Mouse (Mus musculus) stomach, embryonic 15.5 days (tissue): ENCODE data around the gene Xrra1. TPM values are rescaled to one million over a fixed set of nuclear protein-coding genes. Genes with fewer than 3 reads are reported as not detected.

Source experiments
- ATAC-seq: fragments of 200-750 bp; cut with Nextera tagmentation; 2 replicates; pipeline ENCODE4 v1.8.0; 2017; ENCODE audit warnings: low read depth, moderate number of reproducible peaks, moderate TSS enrichment; ENCODE audit not compliant: insufficient read depth, low FRiP score
- H3K27ac ChIP-seq: fragments of 300-500 bp; sonication (generic); 2 replicates; pipeline ENCODE4 v1.5.1; 2015; ENCODE audit warnings: mild to moderate bottlenecking, inconsistent platforms
- H3K27me3 ChIP-seq: fragments of 300-500 bp; sonication (generic); replicated peaks from 2 replicates; pipeline ENCODE4 v1.6.1; 2015; ENCODE audit warnings: inconsistent platforms
- H3K36me3 ChIP-seq: fragments of 300-500 bp; sonication (generic); 2 replicates; pipeline ENCODE4 v1.6.1; 2015; ENCODE audit warnings: inconsistent platforms
- H3K4me1 ChIP-seq: fragments of 300-500 bp; sonication (generic); 2 replicates; pipeline ENCODE4 v1.6.1; 2015; ENCODE audit warnings: inconsistent platforms
- H3K4me2 ChIP-seq: fragments of 300-500 bp; sonication (generic); 2 replicates; pipeline ENCODE4 v1.6.1; 2015; ENCODE audit warnings: mild to moderate bottlenecking, inconsistent platforms
- H3K4me3 ChIP-seq: fragments of 300-500 bp; sonication (generic); replicated peaks from 2 replicates; pipeline ENCODE4 v1.5.1; 2015; ENCODE audit warnings: inconsistent platforms
- H3K9ac ChIP-seq: fragments of 300-500 bp; sonication (generic); 2 replicates; pipeline ENCODE4 v1.6.1; 2015; ENCODE audit warnings: inconsistent platforms
- H3K9me3 ChIP-seq: fragments of 300-500 bp; sonication (generic); 2 replicates; pipeline ENCODE4 v1.6.1; 2016; ENCODE audit warnings: inconsistent platforms
- WGBS: fragments of 180-500 bp; shearing (Covaris S2); methylation state at CpG from one replicate; pipeline ENCODE4 v1.1.7; 2015; 5-methylcytosine and 5-hydroxymethylcytosine counted together
- polyA plus RNA-seq: library from polyadenylated mRNA; unstranded; fragments of >200 nt; fragmentation: Nextera tagmentation; extraction: Ambion mirVana; gene quantifications from 2 replicates; pipeline ENCODE4 v1.2.1, GENCODE M21; 2015

Xrra1 gene
- polyA plus RNA-seq, 1 experiment from 2014 or later, result 0.21 TPM

DNA sequence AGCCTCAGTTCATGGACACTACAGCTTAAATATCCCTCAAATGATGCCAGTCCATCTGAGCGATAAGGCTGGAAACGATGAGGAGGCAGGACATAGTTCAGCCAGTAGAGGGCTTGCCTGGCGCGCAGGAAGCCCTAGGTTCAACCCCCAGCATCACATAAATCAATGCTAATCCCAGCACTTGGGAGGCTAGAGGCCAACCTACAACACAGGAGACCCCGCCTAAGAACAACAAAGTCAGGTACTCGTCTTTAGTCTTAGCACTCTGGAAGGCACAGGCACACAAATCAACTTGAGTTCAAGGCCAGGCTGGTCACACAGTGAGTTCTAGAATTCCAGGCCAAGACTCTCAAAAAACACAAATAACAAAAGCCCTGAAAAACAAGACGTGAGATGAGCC, 5.6 kb upstream of the Xrra1 start:
- Histone ChIP-seq H3K4me2 (no peak overlapping the region), H3K9me3 (no peaks in the 10 kb centered on the region), H3K9ac (no peak overlapping the region), H3K27ac (no peak overlapping the region), H3K4me1 (peaks cover 13% of the 10 kb centered on the region), H3K27me3 (no peaks in the 10 kb centered on the region), H3K36me3 (peaks cover 19% of the 10 kb centered on the region), H3K4me3 (no peak overlapping the region)
- 73% methylated on average over 7 of the region's 7 CpGs for WGBS
- ATAC-seq, result no peak

DNA sequence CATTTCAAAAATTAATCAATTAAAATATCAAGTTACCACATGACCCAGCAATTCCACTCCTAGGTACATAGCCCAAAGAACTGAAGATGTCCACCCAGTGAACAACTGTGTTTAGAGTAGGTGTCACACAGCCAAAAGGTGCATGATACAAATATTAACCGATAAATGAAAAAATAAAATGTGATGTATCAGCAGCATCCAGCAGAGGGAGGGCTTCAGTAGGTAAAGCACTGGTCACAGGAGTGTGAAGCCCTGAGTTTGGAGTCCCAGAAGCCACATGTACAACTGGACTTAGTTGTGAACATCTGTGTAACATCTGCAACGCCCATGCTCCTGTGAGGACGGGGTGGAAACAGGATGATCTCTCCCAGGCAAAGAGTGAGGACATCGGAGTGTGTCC, 4.6 kb upstream of the Xrra1 start:
- Histone ChIP-seq H3K4me3 (no peak overlapping the region), H3K9me3 (no peaks in the 10 kb centered on the region), H3K4me2 (no peak overlapping the region), H3K36me3 (peaks cover 12% of the 10 kb centered on the region), H3K9ac (no peak overlapping the region), H3K27me3 (no peaks in the 10 kb centered on the region), H3K27ac (no peak overlapping the region), H3K4me1 (peaks cover 16% of the 10 kb centered on the region)
- WGBS, result 85% methylated on average over 4 of the region's 4 CpGs
- no peak for ATAC-seq

DNA sequence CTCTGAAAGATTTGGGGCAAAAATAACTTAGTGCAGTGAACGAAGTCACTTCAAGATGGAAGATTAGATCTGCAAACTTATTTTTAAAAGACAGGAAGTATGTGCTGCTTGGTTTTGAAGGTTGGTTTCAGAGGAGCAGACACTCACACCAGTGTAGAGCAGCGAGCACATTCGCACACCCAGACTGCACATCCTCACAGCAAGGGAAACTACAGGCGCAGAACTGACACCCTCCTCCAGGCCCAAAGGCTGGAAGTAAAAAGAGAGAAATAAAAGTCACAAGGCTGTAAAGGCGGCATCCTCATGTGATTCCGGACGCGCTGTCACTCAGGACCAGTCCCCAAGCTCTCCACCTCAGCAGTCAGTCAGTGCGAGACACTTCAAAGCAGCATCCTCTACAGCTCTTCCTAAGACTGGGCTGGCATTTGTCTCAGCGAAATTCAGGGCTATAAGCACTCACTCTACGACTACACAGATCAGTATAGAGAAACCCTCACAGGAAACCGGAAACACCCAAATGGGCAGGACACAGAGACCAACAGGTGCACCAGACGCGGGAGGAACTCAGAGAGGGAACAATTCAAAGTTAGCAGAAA, 2.6 kb upstream of the Xrra1 start:
- peaks cover 16% of the 10 kb centered on the region for H3K4me1 ChIP-seq
- WGBS, result 85% methylated on average over 14 of the region's 14 CpGs
- H3K9ac ChIP-seq, result no peak overlapping the region
- no peaks in the 10 kb centered on the region for H3K27me3 ChIP-seq
- H3K4me3 ChIP-seq, result no peak overlapping the region
- no peak for ATAC-seq
- H3K9me3 ChIP-seq, result no peaks in the 10 kb centered on the region
- no peak overlapping the region for H3K27ac ChIP-seq
- H3K36me3 ChIP-seq, result peaks cover 12% of the 10 kb centered on the region
- H3K4me2 ChIP-seq, result peak overlapping the region; percentile 9; the same call in 1 of the 2 replicates

DNA sequence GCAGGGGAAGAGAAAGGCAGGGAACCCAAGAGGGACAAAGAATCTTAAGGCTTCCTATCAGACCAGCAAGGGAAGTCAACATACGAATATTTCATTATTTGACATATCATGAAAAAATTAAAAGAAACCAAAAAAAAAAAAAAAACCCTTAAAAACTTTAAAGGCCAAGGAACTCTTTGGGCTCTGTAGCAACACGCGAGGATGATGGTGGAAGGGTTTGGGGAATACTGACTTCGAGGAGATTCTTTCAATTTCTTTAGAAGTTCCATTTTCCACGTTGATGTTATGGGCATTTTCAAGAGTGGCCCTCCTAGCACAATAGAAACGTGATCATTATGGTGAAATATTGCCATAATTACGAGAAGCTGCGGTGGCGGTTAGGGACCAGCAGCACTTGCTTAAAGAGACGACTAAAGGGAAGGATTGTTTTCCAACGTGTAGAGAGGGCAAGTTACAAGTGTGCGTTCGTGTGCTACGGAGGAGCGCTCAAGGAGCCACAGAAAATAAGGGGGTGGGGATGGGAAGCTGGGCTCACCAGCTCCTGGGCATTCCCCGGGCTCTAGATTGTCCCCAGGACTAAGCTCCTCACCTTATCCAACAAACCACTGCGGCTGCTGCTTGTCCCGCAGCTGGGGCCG, 622 bp upstream of the Xrra1 start:
- 2% methylated on average over 19 of the region's 19 CpGs for WGBS
- no peaks in the 10 kb centered on the region for H3K27me3 ChIP-seq

DNA sequence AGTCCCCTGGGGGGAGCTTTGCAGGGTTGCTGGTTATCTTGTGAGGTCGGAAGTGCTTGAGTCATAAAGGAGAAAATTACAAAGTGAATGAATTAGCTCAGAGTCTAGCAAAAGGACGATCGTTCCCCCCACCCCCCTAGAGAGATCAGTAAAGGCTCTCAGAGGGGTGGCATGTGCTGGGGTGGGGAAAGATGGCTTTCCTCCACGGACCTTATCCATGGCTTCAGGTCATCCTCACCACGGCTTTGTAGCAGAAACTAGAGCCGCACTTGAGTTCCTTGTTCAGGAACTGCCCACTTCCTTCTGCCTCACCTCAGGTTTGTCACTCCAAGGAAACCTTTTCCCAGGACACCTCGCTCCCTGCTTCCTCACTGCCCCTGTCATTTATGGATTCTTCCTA, 4.4 kb downstream of the Xrra1 start, which contains the start of gene Spcs2:
Gene Spcs2 (minus strand): TSS at position 101 of the 400 bp plus-strand sequence.
- H3K4me2 ChIP-seq, result no peak within 1 kb of the TSS

More for the DNA sequence above, 622 bp upstream of the Xrra1 start:
- H3K27ac ChIP-seq, result peak overlapping the region; percentile 70; the same call in 1 of the 2 replicates
- peak overlapping the region; percentile 81 for H3K9ac ChIP-seq
- no peaks in the 10 kb centered on the region for H3K9me3 ChIP-seq
- H3K4me1 ChIP-seq, result peaks cover 16% of the 10 kb centered on the region
- peak; percentile 41 for ATAC-seq
- H3K4me3 ChIP-seq, result peak overlapping the region; percentile 88
- peak overlapping the region; percentile 82 for H3K4me2 ChIP-seq
- peaks cover 6% of the 10 kb centered on the region for H3K36me3 ChIP-seq

DNA sequence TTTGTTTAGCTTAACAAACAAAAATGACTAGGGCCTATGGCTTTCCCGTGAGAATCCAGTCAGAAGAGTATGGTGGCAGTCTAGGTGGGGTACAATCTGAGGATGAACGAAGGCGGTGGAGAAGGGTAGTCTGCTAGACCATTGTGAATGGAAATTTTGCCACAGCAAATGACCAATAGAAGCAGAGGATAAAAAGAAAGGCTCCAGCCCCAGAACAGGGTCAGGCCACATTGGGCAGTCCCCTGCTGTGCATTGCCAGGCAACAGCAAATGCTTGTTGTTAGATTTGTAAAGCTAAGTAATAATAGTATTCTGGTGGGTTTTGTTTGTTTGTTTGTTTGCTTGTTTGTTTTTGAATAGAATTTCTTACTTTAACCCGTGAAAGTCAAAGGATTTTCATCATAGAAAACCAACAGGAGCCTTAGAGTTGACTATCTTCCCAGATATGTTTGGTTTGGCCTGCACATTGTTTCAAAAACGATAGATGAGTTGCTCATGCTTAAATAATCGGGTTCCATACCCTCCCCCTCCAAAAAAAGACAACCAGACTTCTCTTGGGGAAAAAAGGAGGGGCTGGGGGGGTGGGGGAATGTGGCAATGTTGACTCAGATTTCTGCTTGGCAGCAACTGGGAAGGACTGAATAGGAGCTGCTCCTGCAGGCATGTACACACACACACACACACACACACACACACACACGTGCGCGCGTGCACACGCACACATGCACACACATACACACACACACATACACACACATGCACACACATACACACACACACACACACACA, 5.5 kb downstream of the Xrra1 start:
- no peaks in the 10 kb centered on the region for H3K36me3 ChIP-seq
- no peak overlapping the region for H3K4me2 ChIP-seq
- no peak overlapping the region for H3K27ac ChIP-seq
- no peak overlapping the region for H3K4me3 ChIP-seq
- H3K27me3 ChIP-seq, result no peaks in the 10 kb centered on the region
- H3K4me1 ChIP-seq, result no peaks in the 10 kb centered on the region
- no peak overlapping the region for H3K9ac ChIP-seq
- WGBS, result 60% methylated on average over 11 of the region's 11 CpGs
- no peaks in the 10 kb centered on the region for H3K9me3 ChIP-seq
- ATAC-seq, result no peak

More for the DNA sequence above, 4.4 kb downstream of the Xrra1 start, which contains the start of gene Spcs2:
- no peaks in the 10 kb centered on the region for H3K27me3 ChIP-seq
- no peak within 1 kb of the TSS for H3K4me3 ChIP-seq
- ATAC-seq, result no peak
- H3K9me3 ChIP-seq, result no peaks in the 10 kb centered on the region
- H3K27ac ChIP-seq, result no peak within 1 kb of the TSS
- no peaks in the 10 kb centered on the region for H3K36me3 ChIP-seq
- H3K4me1 ChIP-seq, result 0 out of 2 replicates have a peak, but pooled peaks cover 3% of the 10 kb centered on the region
- H3K9ac ChIP-seq, result no peak within 1 kb of the TSS
- WGBS, result 56% methylated on average over 7 of the region's 7 CpGs

DNA sequence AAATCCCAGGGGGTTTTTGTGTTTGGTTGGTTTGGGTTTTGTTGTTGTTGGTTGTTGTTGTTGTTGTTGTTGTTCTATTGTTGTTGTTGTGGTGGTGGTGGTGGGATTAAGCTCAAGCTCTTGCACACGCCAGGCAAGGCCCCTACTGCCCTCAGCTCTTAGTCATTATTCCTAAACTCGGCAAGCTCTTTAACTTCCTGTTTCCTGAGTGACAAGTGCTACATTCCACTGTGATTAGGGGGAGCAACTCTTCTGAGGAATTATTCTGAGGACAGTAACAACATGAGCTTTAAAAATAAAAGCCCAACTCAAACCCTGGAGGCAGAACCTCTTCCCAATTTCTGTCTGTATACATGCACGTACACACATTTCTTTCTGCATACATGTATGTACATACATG, 6.3 kb downstream of the Xrra1 start:
- no peaks in the 10 kb centered on the region for H3K4me1 ChIP-seq
- no peaks in the 10 kb centered on the region for H3K27me3 ChIP-seq
- H3K4me2 ChIP-seq, result no peak overlapping the region
- ATAC-seq, result no peak
- H3K9ac ChIP-seq, result no peak overlapping the region
- 45% methylated on average over 3 of the region's 3 CpGs for WGBS
- H3K27ac ChIP-seq, result no peak overlapping the region
- no peaks in the 10 kb centered on the region for H3K9me3 ChIP-seq
- H3K36me3 ChIP-seq, result no peaks in the 10 kb centered on the region
- H3K4me3 ChIP-seq, result no peak overlapping the region

DNA sequence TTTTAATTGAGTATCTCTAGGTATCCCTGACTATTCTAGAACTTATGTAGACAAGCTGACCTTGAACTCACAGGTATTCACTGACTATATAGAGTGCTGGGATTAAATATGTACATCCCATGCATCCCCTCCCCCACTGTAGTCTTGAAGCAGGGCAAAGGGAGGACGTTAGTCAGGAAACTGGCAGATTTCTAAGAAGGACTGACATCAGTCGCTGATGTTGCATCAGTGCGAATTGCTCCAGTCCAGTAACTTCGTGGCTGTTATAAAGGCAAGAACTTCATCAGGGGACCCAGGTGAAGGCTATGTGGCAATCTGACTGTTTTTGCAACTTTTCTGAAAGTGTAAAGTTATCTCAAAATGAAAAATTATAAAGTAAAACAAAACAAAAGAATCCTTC, 10.4 kb downstream of the Xrra1 start:
- no peaks in the 10 kb centered on the region for H3K27me3 ChIP-seq
- no peak overlapping the region for H3K27ac ChIP-seq
- ATAC-seq, result no peak
- no peak overlapping the region for H3K4me3 ChIP-seq
- no peak overlapping the region for H3K4me2 ChIP-seq
- H3K9me3 ChIP-seq, result no peaks in the 10 kb centered on the region
- no peaks in the 10 kb centered on the region for H3K4me1 ChIP-seq
- WGBS, result 63% methylated on average over 4 of the region's 4 CpGs
- H3K36me3 ChIP-seq, result no peaks in the 10 kb centered on the region
- no peak overlapping the region for H3K9ac ChIP-seq

DNA sequence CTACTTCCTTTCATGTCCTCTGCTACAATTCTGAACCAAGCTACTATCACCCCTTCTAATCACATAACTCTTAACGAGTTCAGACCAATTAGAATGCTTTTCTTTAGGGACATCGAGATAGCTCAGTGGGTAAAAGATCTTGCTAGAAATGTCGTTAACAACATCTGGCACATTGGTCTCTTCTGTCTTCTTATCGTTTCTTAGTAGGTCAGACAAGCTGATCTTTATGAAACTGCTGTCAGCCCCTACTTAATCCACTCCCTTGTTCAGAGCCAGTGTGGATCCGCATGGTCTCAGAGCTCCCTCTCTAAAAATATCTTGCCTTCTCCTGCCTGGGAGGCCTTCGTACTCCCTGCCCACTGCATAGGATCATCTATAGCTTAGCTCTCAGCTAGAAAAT, 15.0 kb downstream of the Xrra1 start:
- no peak overlapping the region for H3K4me2 ChIP-seq
- no peak for ATAC-seq

DNA sequence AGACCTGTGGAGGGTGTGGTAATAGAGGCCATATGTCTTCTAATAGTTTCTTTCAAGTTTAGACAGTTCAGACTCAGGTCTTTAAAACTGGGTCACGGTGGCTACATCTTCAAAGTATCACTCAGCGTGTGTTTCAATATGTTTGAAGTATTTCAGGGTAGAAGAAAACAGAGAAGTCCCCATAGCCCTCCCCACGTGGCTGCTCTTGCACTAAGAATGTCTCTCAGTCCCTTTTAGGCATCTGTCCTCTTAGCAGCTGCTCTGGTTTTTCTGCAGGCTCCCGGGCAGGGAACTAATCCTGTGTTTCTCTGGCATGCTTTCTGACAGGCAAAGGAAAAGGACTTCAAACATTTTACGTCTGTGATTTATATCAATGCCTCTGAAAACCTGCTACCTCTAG, 17.0 kb downstream of the Xrra1 start:
- no peak overlapping the region for H3K4me2 ChIP-seq
- H3K27me3 ChIP-seq, result no peaks in the 10 kb centered on the region
- 34% methylated on average over 5 of the region's 5 CpGs for WGBS
- ATAC-seq, result no peak
- H3K9me3 ChIP-seq, result no peaks in the 10 kb centered on the region
- H3K4me3 ChIP-seq, result no peak overlapping the region
- no peaks in the 10 kb centered on the region for H3K4me1 ChIP-seq
- H3K9ac ChIP-seq, result no peak overlapping the region
- H3K27ac ChIP-seq, result no peak overlapping the region
- H3K36me3 ChIP-seq, result no peaks in the 10 kb centered on the region

More for the DNA sequence above, 15.0 kb downstream of the Xrra1 start:
- Histone ChIP-seq H3K27ac (no peak overlapping the region), H3K9me3 (no peaks in the 10 kb centered on the region), H3K4me1 (no peaks in the 10 kb centered on the region), H3K27me3 (no peaks in the 10 kb centered on the region), H3K9ac (no peak overlapping the region), H3K36me3 (no peaks in the 10 kb centered on the region), H3K4me3 (no peak overlapping the region)
- WGBS, result 68% methylated on average over 6 of the region's 6 CpGs

DNA sequence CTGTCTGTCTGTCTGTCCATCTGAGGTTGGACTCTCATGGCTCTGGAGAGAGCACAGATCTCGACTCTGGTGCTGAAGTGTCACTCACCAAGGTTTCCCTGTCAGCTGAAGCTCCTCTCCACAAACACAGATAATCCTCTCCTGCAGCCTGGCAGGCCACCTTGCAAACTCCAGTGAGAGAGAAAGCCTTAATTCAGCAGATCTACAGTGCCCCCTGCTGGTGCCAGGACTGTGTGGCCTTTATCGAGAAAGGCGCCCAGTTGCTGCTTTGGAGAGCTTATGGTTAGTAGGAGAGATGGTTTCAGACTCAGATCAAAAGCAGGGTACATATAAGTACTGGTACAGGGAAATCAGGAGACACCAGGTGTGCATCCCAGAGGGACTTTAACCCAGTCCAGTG, 17.4 kb downstream of the Xrra1 start:
- H3K9ac ChIP-seq, result no peak overlapping the region
- no peak overlapping the region for H3K4me3 ChIP-seq
- no peak overlapping the region for H3K27ac ChIP-seq
- no peaks in the 10 kb centered on the region for H3K9me3 ChIP-seq
- H3K27me3 ChIP-seq, result no peaks in the 10 kb centered on the region
- WGBS, result under 1% methylated on average over 3 of the region's 3 CpGs
- H3K4me2 ChIP-seq, result no peak overlapping the region
- H3K4me1 ChIP-seq, result no peaks in the 10 kb centered on the region
- no peaks in the 10 kb centered on the region for H3K36me3 ChIP-seq
- ATAC-seq, result no peak

DNA sequence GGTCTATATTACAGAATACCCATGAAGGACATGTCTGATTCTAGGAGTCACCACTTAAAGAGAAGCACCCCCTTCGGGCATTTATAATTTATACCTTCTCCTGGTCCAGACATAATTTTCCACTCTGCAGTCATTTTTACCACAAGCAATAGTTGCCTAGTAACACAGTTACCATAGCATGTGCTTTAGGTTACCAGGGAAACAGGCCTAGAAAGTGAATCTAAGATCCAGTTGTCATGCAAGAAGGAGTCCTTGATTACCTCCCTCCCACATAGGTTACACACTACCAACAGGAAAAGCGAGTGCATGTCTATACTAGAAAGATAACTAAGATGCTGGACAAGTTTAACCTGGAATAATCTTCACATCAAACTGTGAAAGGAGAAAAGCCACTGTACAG, 19.3 kb downstream of the Xrra1 start:
- no peak for ATAC-seq
- H3K4me3 ChIP-seq, result no peak overlapping the region
- no peak overlapping the region for H3K9ac ChIP-seq
- 79% methylated on average over 2 of the region's 2 CpGs for WGBS
- no peak overlapping the region for H3K4me2 ChIP-seq
- no peaks in the 10 kb centered on the region for H3K36me3 ChIP-seq
- H3K9me3 ChIP-seq, result no peaks in the 10 kb centered on the region
- H3K27ac ChIP-seq, result no peak overlapping the region
- H3K27me3 ChIP-seq, result no peaks in the 10 kb centered on the region
- H3K4me1 ChIP-seq, result no peaks in the 10 kb centered on the region
